Mouse (Mus musculus) mature B cell (primary cell): ENCODE results near the gene Tmem108.
"Not testable (repeated sequence)": the region's sequence is repeated elsewhere in the genome, so short reads cannot be mapped to it uniquely, and the experiment has no call there.

Experiments used
- in situ Hi-C: fragments of 300-500 bp; cut with MboI; formaldehyde crosslinking; loops from 2 replicates; pipeline ENCODE4 v1.14.3; 2019

Tmem108 gene

GRCm38 (mm10) chr9:103681741-103682330, 79.8 kb downstream of the Tmem108 start:
- in situ Hi-C loops, result no loop called here

DNA sequence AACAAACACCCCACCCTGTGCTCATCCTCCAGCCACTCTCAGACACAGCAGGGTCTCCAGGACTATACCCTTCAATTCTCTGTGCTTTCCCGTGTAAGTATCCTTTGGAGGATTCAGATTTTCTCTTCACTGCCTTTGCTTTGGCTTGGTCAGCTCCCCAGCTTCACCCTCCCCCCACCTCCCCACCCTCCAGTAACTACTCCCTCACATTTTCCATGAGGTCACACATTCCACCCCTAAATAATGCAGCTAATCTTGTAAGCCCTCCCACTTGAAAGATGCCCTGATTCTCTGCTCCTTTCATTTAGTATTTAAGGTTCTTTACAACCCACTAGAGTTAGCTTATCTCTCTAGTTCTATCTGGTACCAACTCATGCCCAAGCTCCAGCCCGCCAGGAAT, 82.4 kb downstream of the Tmem108 start:
- in situ Hi-C loops, result no loop called here

DNA sequence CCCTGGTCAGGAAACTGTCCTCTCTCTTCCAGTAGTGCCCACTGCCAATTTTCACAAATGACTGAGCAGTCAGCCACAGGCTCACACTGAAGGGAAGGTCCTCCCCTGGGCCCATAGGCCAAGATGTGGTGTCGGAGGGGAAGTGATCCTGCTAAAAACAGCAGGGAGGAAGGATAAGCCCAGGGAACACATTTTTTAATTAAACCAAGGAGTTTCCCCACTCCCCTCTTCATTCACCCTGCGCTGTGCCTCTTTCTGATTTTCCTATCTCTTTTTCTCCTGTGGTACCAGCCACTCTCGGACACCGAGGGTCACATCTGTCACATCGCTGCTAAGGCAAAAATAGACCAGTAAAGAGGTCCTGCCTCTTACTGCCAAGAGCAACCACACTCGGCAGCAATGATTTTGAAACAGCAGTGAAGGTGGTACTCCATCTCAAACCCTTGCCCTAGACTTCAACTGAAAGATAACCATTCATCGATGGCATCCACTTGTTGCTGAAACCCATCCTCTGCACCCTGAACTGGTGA, 83.0 kb downstream of the Tmem108 start:
- in situ Hi-C loops, result no loop called here

GRCm38 (mm10) chr9:103677811-103678210, 83.8 kb downstream of the Tmem108 start:
- in situ Hi-C loops, result no loop called here

DNA sequence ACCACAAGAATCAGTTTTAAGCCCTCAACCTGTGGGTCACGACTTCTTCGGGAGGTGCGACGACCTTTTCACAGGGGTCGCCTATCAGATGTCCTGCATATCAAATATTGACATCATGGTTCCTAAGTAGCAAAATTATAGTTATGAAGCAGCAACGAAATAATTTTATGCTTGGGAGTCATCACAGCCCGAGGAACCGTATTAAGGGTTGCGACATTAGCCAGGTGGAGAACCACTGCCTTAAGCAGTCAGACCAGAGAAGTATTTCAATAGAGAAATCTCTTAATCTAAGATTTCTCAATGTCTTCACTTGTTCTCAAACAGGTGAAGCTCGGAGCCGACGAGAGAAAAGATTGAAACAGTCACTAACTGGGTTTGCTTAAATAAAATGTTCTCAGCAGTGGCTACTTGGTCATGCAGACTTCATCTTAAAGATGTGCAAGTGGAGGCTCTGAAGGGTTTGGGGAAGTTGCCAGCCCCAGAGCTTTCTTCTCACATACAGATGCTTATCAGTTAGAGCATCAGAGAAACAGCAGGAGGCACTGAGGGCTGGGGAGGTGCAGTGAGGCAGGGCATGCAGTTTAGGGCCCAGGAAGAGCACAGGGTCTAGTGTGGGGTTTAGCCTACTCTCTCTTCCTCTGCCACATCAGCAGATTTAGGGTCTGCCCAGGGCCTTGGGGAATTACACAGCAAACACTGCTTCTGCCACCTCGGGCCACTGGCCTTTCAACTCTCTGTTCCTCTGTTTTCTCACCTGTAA, 85.7 kb downstream of the Tmem108 start:
- in situ Hi-C loops, result no loop called here

- in situ Hi-C loops, result no loop called here
These were observed 88.8 kb downstream of the Tmem108 start for GRCm38 (mm10) chr9:103672881-103673280.

- in situ Hi-C loops, result not testable (repeated sequence)
These were observed 91.0 kb downstream of the Tmem108 start for GRCm38 (mm10) chr9:103670592-103671113.

DNA sequence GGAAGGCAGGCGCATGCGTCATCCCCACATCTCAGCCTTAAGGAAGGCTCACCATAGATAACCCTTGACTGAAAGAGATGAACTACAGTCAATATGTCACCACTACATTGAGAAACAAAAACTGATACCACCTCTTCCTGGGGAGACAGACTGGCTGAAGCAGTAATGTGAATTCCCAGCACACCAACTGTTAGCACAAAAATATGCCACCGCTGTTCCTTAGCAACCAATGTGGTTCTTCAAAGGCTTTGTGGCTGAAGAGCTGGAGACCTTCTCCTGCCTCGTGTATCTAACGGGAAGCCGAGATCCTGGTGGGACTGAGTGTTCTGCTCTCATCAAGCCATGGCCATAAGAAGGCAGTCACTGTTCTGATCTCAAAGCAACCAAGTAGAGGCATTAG, 92.8 kb downstream of the Tmem108 start:
- in situ Hi-C loops, result no loop called here

- in situ Hi-C loops, result no loop called here
These were observed 95.8 kb downstream of the Tmem108 start for GRCm38 (mm10) chr9:103665817-103666216.

- in situ Hi-C loops, result no loop called here
These were observed 97.5 kb downstream of the Tmem108 start for GRCm38 (mm10) chr9:103664151-103664550.

DNA sequence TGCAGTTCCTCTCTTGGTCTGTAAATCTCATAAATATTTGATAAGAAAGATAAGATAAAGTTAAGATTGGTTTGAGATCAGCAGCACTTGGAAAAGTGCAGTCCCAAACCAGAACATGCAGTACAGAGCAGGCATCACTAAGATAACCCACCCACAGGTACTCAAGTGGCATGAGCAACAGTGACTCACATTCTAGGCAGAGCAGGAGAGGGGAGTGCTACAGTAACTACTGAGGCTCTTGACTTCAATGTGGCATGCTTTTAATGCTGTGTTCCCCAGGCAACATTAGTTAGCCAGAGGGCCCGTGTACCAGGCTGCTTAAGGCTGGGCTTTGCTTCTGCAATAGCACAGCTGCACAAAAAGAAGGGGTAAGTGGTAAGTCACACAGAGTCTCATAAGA, 99.8 kb downstream of the Tmem108 start:
- in situ Hi-C loops, result no loop called here

GRCm38 (mm10) chr9:103657981-103658380, 103.7 kb downstream of the Tmem108 start:
- in situ Hi-C loops, result no loop called here

DNA sequence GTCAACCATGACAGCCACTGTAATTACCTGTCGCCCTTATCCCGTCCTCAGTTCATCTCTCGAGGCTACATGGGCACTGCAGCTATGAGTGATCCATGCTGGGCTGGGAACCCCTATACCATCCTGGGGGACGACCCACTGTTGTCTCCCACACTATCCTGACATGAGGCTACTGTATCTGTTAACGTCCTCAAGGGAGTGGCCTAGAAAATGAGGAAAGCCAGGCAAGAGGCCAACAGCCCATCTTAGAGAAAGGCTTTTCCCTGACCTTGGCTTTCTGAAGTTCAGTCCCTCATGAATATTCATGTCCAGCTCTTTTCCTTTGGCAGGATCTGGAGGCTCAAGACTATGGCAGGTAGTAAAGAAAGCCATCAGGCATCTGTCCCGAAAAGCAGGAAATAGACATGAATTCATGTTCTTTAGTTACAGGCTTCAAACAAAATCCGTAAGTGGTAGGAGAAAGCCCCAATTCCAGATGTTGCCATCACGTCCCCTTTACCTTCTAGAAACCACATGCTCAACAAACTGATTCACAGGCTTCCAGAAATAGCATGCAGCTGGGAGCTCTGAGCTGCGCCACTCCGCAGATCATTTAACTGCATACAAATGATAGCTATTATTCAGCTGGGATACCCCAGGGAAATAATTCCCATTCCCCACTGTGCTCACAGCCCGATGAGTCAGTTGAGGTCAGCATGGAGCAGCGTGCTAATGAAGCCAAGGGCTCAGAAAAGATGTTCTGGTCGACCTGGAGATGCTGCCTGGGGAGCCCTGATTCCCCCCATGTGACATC, 104.3 kb downstream of the Tmem108 start:
- in situ Hi-C loops, result no loop called here

DNA sequence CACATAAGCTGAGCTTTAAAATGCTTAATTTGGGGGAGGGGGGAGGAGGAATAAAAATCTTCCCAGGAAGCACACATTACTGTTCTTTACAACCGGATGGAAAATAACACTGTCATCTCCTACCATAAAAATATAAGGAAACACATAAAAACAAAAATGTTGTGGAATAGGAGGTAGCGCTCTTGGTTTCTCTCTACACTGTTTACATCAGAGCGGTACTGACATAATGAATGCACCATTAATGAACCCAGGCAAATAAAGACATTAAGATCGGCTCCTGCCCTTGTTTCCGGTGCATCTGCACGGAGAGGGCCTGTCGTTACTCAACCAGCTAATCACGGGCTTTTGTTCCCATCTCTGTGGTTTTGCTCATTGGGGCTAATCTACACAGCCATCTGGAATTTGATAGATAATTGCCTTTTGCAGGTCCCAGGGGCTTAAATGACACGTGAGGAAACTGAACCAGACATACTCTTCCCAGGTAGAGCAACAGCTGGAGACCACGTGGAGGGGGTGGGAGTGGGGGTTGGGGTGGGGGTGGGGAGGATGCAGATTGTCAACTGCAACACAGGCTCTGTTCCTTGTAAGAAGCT, 107.5 kb downstream of the Tmem108 start:
- in situ Hi-C loops, result no loop called here

- in situ Hi-C loops, result no loop called here
These were observed 109.3 kb downstream of the Tmem108 start for GRCm38 (mm10) chr9:103652127-103652882.

- in situ Hi-C loops, result no loop called here
These were observed 115.0 kb downstream of the Tmem108 start for GRCm38 (mm10) chr9:103646605-103647004.

DNA sequence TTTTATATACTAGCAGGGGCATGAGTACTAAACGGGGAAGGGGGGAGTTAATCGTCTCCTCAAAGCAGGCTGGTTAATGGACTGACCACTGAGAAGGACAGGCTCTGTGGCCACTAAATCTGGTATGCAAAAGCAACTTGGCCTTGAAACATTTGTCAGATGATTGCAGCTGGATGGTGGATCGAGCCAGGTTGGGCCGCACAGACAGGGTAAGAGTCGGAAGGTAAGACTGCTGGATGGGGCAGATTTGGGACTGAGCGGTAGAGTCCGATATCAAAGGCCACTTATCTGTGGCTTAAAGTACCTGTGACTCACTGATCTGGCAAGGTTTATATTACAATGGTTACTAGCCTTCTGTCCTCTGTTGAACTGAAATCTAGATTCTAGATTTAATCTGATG, 115.9 kb downstream of the Tmem108 start:
- in situ Hi-C loops, result no loop called here

- in situ Hi-C loops, result no loop called here
These were observed 119.3 kb downstream of the Tmem108 start for GRCm38 (mm10) chr9:103642300-103642699.

GRCm38 (mm10) chr9:103641340-103641739, 120.3 kb downstream of the Tmem108 start:
- in situ Hi-C loops, result no loop called here

DNA sequence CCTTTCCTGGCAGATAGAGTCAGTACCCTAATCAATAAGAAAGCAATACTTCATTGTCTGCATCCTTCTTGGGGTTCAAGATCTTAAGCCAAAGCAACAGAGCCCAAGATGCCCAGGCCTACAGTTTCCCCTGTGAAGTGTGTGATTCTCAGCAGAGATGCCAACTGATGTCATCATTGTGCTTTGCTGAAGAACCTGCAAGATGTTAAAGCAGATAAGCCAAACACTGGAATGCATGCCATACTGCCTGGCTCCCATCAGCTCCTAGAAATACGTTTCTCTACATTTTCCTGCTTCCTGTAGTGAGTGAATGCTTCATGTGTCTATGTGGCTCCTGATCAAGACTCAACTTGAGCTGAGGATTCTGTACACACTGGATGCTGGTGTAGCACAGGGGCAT, 122.2 kb downstream of the Tmem108 start:
- in situ Hi-C loops, result no loop called here

- in situ Hi-C loops, result no loop called here
These were observed 124.2 kb downstream of the Tmem108 start for GRCm38 (mm10) chr9:103637451-103637850.
